Mouse (Mus musculus) forebrain, postnatal 0 days (tissue): ENCODE results near the gene Prnp. TPM values are rescaled to one million over a fixed set of nuclear protein-coding genes. Genes with fewer than 3 reads are reported as not detected.
A peak's percentile ranks its signal among the peaks of the same experiment; 100 is the strongest.

Experiments
- ATAC-seq: fragments of 200-750 bp; cut with Nextera tagmentation; 2 replicates; pipeline ENCODE4 v1.8.0; 2017; ENCODE audit warnings: mild to moderate bottlenecking, moderate library complexity
- DNase-seq: peaks from one replicate; pipeline ENCODE4 v3.0.0-alpha.2; 2015
- H3K27ac ChIP-seq: fragments of 300-500 bp; sonication (generic); 2 replicates; pipeline ENCODE4 v1.5.1; 2014; ENCODE audit warnings: low read depth, mild to moderate bottlenecking, antibody characterized with exemption, low read length, moderate library complexity, mixed read lengths
- H3K27me3 ChIP-seq: fragments of 300-500 bp; sonication (generic); 2 replicates; pipeline ENCODE4 v1.6.1; 2014; ENCODE audit warnings: mild to moderate bottlenecking, low read length, mixed read lengths; ENCODE audit not compliant: insufficient read depth
- H3K36me3 ChIP-seq: fragments of 300-500 bp; sonication (generic); 2 replicates; pipeline ENCODE4 v1.6.1; 2014; ENCODE audit warnings: mild to moderate bottlenecking, moderate library complexity; ENCODE audit not compliant: insufficient read depth
- H3K4me1 ChIP-seq: fragments of 300-500 bp; sonication (generic); 2 replicates; pipeline ENCODE4 v1.6.1; 2014; ENCODE audit warnings: antibody characterized with exemption; ENCODE audit not compliant: insufficient read depth
- H3K4me2 ChIP-seq: fragments of 300-500 bp; sonication (generic); 2 replicates; pipeline ENCODE4 v1.6.1; 2014; ENCODE audit warnings: low read depth, mild to moderate bottlenecking, moderate library complexity
- H3K4me3 ChIP-seq: fragments of 300-500 bp; sonication (generic); 2 replicates; pipeline ENCODE4 v1.5.1; 2014; ENCODE audit warnings: low read depth, low read length, mixed read lengths
- H3K9ac ChIP-seq: fragments of 300-500 bp; sonication (generic); 2 replicates; pipeline ENCODE4 v1.6.1; 2014; ENCODE audit warnings: mild to moderate bottlenecking
- H3K9me3 ChIP-seq: fragments of 300-500 bp; sonication (generic); 2 replicates; pipeline ENCODE4 v1.6.1; 2016; ENCODE audit warnings: low read length
- CTCF ChIP-seq: sonication (generic); IDR thresholded peaks from 2 replicates; pipeline ENCODE4 v1.5.1; 2016; ENCODE audit warnings: antibody characterized with exemption, control low read depth, low read depth
- WGBS: fragments of 180-500 bp; shearing (Covaris S2); extraction: QIAGEN DNeasy Blood & Tissue Kit; methylation state at CpG from one replicate; pipeline ENCODE4 v1.1.7; 2014; 5-methylcytosine and 5-hydroxymethylcytosine counted together
- polyA plus RNA-seq: library from polyadenylated mRNA; unstranded; fragments of >200 nt; fragmentation: Nextera tagmentation; extraction: Ambion mirVana; gene quantifications from 2 replicates; pipeline ENCODE4 v1.2.1, GENCODE M21; 2015
- total RNA-seq: library from RNA; depleted of rRNA; stranded (reverse); fragments of >200 nt; gene quantifications from 2 replicates; pipeline ENCODE4 v1.2.3, GENCODE M21; 2014

Gene Prnp
- total and polyA plus RNA-seq, 2 experiments from 2014 or later, result 356 to 423 TPM

- 25% methylated on average over 29 of the region's 29 CpGs for WGBS
- DNase-seq (no peak), ATAC-seq (no peak)
- H3K9me3 ChIP-seq, result no peaks in the 10 kb centered on the region
- H3K4me1 ChIP-seq, result no peaks in the 10 kb centered on the region
- H3K36me3 ChIP-seq, result no peaks in the 10 kb centered on the region
- H3K9ac ChIP-seq, result no peak overlapping the region
- no peak overlapping the region for H3K4me3 ChIP-seq
- no peaks in the 10 kb centered on the region for H3K27me3 ChIP-seq
- TF ChIP-seq CTCF, result no peak
- peak overlapping the region; percentile 30 for H3K4me2 ChIP-seq
- H3K27ac ChIP-seq, result no peak overlapping the region
Observed at GRCm38 (mm10) chr2:131952961-131953538, 43.3 kb downstream of the Prnp start.

DNA sequence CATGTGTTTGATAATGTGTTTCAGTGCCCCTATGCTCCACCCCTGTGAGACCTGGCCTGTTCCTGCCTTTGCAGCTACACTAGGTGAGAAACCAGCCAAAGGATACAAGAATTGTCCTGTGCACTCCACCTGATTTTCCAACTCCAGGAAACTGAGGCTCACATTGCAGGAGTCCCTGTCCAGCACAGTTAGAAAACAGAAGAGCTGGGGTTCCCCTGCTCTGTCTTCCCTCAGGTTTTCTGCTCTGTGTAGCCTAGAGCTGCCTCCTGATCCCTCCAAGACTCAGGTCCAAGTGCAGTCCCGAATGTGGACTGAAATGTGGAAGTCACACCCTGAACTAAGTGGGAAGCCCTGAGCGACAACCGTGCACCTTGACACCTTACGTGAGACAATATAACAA is 44.0 kb downstream of the Prnp start:
- no peaks in the 10 kb centered on the region for H3K36me3 ChIP-seq

GRCm38 (mm10) chr2:131954835-131955234 is 45.1 kb downstream of the Prnp start:
- Histone ChIP-seq H3K4me3 (peak overlapping the region; percentile 36), H3K4me2 (peak overlapping the region; percentile 63), H3K27me3 (no peaks in the 10 kb centered on the region), H3K4me1 (no peaks in the 10 kb centered on the region), H3K9me3 (no peaks in the 10 kb centered on the region), H3K9ac (0 out of 2 replicates have a peak overlapping the region, but pooled peaks have one; percentile 14), H3K36me3 (no peaks in the 10 kb centered on the region), H3K27ac (no peak overlapping the region)
- DNase-seq (no peak), ATAC-seq (peak; percentile 53)
- TF ChIP-seq CTCF, result no peak
- 57% methylated on average over 9 of the region's 9 CpGs for WGBS

More for the DNA sequence above, 44.0 kb downstream of the Prnp start:
- H3K27me3 ChIP-seq, result no peaks in the 10 kb centered on the region
- no peak for TF ChIP-seq CTCF
- no peaks in the 10 kb centered on the region for H3K9me3 ChIP-seq
- no peak overlapping the region for H3K9ac ChIP-seq
- ATAC-seq, result no peak
- no peak overlapping the region; the same call in 1 of the 2 replicates for H3K4me2 ChIP-seq
- no peak overlapping the region for H3K4me3 ChIP-seq
- H3K27ac ChIP-seq, result no peak overlapping the region
- 87% methylated on average over 4 of the region's 4 CpGs for WGBS
- H3K4me1 ChIP-seq, result no peaks in the 10 kb centered on the region
- DNase-seq, result no peak

DNA sequence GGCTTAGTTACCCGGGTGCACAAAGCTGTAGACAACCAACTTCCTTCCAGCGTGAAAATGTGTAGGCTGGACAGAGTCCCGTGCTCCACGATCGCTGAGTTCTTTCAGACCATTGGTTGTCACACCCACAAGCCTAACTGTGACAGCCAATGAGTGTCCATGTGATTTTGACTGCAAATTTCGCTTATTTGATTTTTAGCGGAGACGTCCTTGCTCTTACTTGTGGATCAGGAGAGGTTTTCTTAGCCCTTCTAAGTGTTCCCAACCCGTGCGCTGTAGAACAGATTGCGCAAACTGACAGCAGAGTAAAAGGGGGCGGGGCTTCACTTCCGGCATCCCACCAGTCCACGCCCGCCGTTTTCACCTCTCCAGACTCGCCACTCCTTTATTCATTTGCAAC is 45.5 kb downstream of the Prnp start:
- TF ChIP-seq CTCF, result no peak
- Histone ChIP-seq H3K36me3 (no peaks in the 10 kb centered on the region), H3K9me3 (no peaks in the 10 kb centered on the region), H3K27me3 (no peaks in the 10 kb centered on the region), H3K4me1 (no peaks in the 10 kb centered on the region), H3K27ac (no peak overlapping the region), H3K4me2 (peak overlapping the region; percentile 63), H3K9ac (peak overlapping the region; percentile 14; the same call in 1 of the 2 replicates), H3K4me3 (peak overlapping the region; percentile 36)
- DNase-seq (peak; percentile 61), ATAC-seq (peak; percentile 80)
- 7% methylated on average over 17 of the region's 17 CpGs for WGBS

GRCm38 (mm10) chr2:131956336-131957256 is 46.9 kb downstream of the Prnp start:
- Histone ChIP-seq H3K9me3 (no peaks in the 10 kb centered on the region), H3K27me3 (no peaks in the 10 kb centered on the region), H3K4me1 (no peaks in the 10 kb centered on the region), H3K4me3 (no peak overlapping the region), H3K27ac (no peak overlapping the region), H3K36me3 (no peaks in the 10 kb centered on the region), H3K4me2 (no peak overlapping the region), H3K9ac (no peak overlapping the region)
- DNase-seq, result no peak
- ATAC-seq, result no peak
- no peak for TF ChIP-seq CTCF
- 87% methylated on average over 7 of the region's 7 CpGs for WGBS

- Histone ChIP-seq H3K36me3 (no peaks in the 10 kb centered on the region), H3K9ac (no peak overlapping the region), H3K4me3 (no peak overlapping the region), H3K27me3 (no peaks in the 10 kb centered on the region), H3K4me2 (no peak overlapping the region), H3K4me1 (no peaks in the 10 kb centered on the region), H3K9me3 (no peaks in the 10 kb centered on the region), H3K27ac (no peak overlapping the region)
- TF ChIP-seq CTCF, result no peak
- 54% methylated on average over 9 of the region's 9 CpGs for WGBS
- ATAC-seq, result no peak
- no peak for DNase-seq
Observed at GRCm38 (mm10) chr2:131957731-131958222, 48.0 kb downstream of the Prnp start.

DNA sequence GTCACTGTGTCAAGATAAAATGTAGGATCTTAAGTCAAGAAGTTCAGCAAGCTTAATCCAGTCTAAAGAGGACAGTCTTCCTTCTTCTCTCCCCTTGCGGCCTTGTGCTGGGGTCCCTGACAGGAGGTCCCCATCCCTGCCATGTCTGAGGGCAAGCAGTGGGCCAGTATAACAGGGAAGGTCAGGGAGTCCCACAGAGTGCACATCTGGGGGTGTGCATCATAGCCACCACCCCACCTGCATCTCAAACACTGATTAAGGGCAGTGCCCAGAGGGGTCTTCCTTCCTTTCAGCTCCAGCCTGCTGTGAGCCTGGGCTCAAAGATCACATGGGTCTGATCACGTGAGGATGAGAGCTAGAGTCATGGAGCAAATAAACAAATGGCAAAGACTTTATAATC is 51.9 kb downstream of the Prnp start:
- Histone ChIP-seq H3K4me1 (no peaks in the 10 kb centered on the region), H3K27me3 (no peaks in the 10 kb centered on the region), H3K9ac (no peak overlapping the region), H3K9me3 (no peaks in the 10 kb centered on the region), H3K27ac (no peak overlapping the region), H3K4me2 (no peak overlapping the region), H3K36me3 (no peaks in the 10 kb centered on the region), H3K4me3 (no peak overlapping the region)
- 81% methylated on average over 2 of the region's 2 CpGs for WGBS
- DNase-seq (no peak), ATAC-seq (no peak)
- no peak for TF ChIP-seq CTCF
